Mouse (Mus musculus): Measurements from ENCODE around the gene Sipa1l2. TPM values are rescaled to one million over a fixed set of nuclear protein-coding genes. Genes with fewer than 3 reads are reported as not detected.
A peak's percentile ranks its signal among the peaks of the same experiment; 100 is the strongest.

Gene Sipa1l2
- total and polyA plus RNA-seq, 2 experiments from 2014 or later = 11.5 to 62.2 TPM

DNA sequence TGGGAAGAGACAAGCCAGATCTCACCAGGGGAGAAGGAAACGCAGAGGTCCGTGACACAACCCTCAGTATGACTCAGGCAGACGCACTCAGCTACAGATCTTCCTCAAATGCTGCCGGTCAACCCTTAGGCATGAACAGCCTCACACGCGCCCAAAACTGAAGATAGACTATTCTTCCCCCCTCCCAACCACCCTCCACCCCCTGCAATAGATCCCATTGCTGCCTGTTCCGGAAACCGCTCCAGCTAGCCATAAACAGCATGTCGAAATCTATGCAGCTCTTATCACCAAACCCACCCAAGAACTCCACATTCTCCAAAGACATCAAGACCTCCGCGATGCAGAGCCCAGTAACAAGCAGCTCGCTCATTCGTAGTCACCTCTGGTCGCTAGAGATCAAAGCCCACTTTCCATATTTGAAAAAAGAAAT is 1.2 kb downstream of the Sipa1l2 start:
- H3K27me3 ChIP-seq (ENCODE audit: insufficient read depth, low read length) = no peaks in the 10 kb centered on the region
- peak overlapping the region; percentile 85 for H3K4me3 ChIP-seq (ENCODE audit: low read length)
- H3K4me1 ChIP-seq (ENCODE audit: insufficient read depth, low read length) = peaks cover 9% of the 10 kb centered on the region; the same call in 1 of the 2 replicates
- no peak overlapping the region for H3K27ac ChIP-seq
- ATAC-seq (no peak), DNase-seq (ENCODE audit: low spot score) (peak; percentile 41)
- peak overlapping the region; percentile 84 for H3K9ac ChIP-seq (replicated peaks; ENCODE audit: low read length)
- TF ChIP-seq CTCF (IDR thresholded peaks at IDR 0.05; ENCODE audit: low read depth) = no peak
- peak overlapping the region; percentile 87 for H3K4me2 ChIP-seq (ENCODE audit: low read depth, low read length)
- H3K36me3 ChIP-seq (ENCODE audit: insufficient read depth, low read length) = no peaks in the 10 kb centered on the region
- no peaks in the 10 kb centered on the region for H3K9me3 ChIP-seq (ENCODE audit: low read length)
- 1% methylated on average over 14 of the region's 14 CpGs for WGBS

DNA sequence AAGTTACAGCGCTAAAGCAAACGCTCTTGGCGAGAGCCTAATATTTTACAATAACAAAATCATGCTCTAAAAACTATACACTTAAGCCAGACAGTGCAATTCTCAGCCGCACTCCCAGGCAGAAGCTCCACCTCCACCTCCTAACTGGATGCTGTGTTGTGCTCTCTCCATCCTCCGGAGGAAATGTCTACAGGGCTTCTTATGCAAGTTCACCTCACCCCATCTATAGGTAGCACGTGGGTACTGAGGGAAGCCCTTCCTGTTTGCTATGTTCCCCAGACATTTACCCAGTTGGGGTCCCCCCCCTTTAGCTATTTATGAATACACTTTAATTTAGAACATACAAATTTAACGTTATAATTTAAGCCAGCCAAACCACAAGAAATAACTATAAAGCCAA is 2.0 kb downstream of the Sipa1l2 start:
- Histone ChIP-seq H3K9ac (replicated peaks; ENCODE audit: low read length) (0 out of 2 replicates have a peak overlapping the region, but pooled peaks have one; percentile 84), H3K4me3 (ENCODE audit: low read length) (peak overlapping the region; percentile 85), H3K36me3 (ENCODE audit: insufficient read depth, low read length) (no peaks in the 10 kb centered on the region), H3K9me3 (ENCODE audit: low read length) (no peaks in the 10 kb centered on the region), H3K27me3 (ENCODE audit: insufficient read depth, low read length) (no peaks in the 10 kb centered on the region), H3K4me2 (ENCODE audit: low read depth, low read length) (peak overlapping the region; percentile 87), H3K4me1 (ENCODE audit: insufficient read depth, low read length) (peaks cover 9% of the 10 kb centered on the region; the same call in 1 of the 2 replicates), H3K27ac (no peak overlapping the region)
- WGBS = 36% methylated on average over 7 of the region's 7 CpGs
- DNase-seq (ENCODE audit: low spot score) (peak; percentile 52), ATAC-seq (no peak)
- peak; percentile 54 for TF ChIP-seq CTCF (IDR thresholded peaks at IDR 0.05; ENCODE audit: low read depth)

DNA sequence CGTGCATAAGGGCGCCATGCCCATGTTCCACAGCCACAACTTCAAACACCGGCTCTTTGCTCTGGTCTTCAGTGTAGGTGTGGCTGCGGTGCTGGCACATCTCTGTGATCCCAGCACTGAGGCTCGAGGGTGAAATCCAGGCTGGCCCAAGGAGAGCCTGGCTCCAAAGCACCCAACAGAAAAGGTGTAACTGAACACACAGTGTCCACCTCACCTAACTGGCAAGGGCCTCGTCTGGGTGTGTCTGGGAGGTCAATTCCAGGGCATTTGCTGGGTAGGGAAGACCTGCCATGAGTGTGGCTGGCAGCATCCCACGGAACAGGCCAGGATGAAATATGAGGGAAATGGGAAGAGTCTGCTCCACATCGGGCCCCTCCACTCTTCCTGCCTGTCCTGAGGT is 6.7 kb downstream of the Sipa1l2 start:
- Histone ChIP-seq H3K4me2 (ENCODE audit: low read depth, low read length) (no peak overlapping the region), H3K9ac (replicated peaks; ENCODE audit: low read length) (no peak overlapping the region), H3K9me3 (ENCODE audit: low read length) (no peaks in the 10 kb centered on the region), H3K4me3 (ENCODE audit: low read length) (no peak overlapping the region), H3K4me1 (ENCODE audit: insufficient read depth, low read length) (peaks cover 33% of the 10 kb centered on the region), H3K36me3 (ENCODE audit: insufficient read depth, low read length) (no peaks in the 10 kb centered on the region), H3K27me3 (ENCODE audit: insufficient read depth, low read length) (no peaks in the 10 kb centered on the region), H3K27ac (no peak overlapping the region)
- WGBS = 79% methylated on average over 8 of the region's 8 CpGs
- DNase-seq (ENCODE audit: low spot score) = no peak
- no peak for TF ChIP-seq CTCF (IDR thresholded peaks at IDR 0.05; ENCODE audit: low read depth)
- no peak for ATAC-seq

DNA sequence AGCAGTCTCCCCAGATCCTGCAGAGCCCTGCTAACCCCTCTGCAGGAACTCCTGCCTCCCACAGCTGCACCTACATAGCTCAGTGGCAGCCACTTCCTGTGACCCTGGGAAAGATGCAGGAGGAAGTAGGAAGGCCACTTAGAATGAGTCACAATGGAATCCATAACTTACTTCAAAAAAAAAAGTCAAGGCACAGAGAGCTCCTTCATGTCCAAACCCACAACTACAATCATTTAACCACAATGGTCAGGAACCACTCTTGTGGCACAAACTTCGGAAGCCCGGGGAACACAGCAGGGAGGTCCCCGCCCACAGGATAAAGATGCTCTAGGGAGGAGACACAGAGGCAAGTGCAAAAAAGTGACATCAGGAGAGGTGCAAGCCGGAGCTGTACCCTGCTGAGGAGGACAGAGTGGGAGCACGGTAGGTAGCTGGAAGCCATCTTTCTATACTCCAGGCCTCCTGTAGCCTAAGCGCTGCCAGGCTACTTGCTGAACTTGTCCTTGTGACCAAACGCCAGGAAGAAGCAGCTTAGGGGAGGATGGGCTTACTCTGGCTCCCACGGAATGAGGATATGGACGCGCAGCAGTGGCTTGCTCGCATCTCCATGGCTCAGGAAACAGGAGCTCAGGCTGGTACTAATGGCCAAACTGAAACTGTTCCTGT is 8.7 kb downstream of the Sipa1l2 start:
- H3K27me3 ChIP-seq (ENCODE audit: insufficient read depth, low read length) = no peaks in the 10 kb centered on the region
- no peak for TF ChIP-seq CTCF (IDR thresholded peaks at IDR 0.05; ENCODE audit: low read depth)
- no peaks in the 10 kb centered on the region for H3K36me3 ChIP-seq (ENCODE audit: insufficient read depth, low read length)
- H3K9ac ChIP-seq (replicated peaks; ENCODE audit: low read length) = no peak overlapping the region
- no peak for ATAC-seq
- H3K9me3 ChIP-seq (ENCODE audit: low read length) = no peaks in the 10 kb centered on the region
- DNase-seq (ENCODE audit: low spot score) = no peak
- H3K4me2 ChIP-seq (ENCODE audit: low read depth, low read length) = no peak overlapping the region
- 54% methylated on average over 11 of the region's 11 CpGs for WGBS
- peaks cover 37% of the 10 kb centered on the region for H3K4me1 ChIP-seq (ENCODE audit: insufficient read depth, low read length)
- H3K27ac ChIP-seq = no peak overlapping the region
- no peak overlapping the region for H3K4me3 ChIP-seq (ENCODE audit: low read length)

DNA sequence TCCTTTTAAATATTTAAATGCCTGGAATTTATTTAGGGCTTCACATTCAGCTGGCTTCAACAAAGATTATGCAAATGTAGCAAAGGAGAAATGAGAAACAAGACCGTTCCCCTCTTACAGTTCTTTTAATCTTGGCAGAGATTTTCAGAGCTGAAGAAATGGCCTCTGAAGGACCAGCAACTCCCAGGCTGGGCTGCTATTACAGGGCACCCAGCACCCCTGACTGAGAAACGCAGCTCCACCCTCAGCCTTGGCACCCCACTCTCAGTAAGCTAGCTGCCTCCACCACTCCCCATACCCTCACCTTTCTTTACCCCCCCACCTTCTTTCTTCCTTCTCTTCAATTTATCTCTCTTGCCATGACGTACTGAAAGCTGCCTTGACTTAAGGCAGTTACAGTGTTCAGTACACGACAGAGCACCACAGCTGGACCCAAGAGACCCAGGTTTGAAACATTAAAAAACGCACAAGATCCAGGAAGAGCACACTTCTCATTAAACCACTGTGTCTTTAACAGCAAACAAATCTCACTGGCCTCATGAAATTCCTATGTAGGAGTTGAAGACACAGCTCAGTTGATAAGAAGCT is 10.4 kb downstream of the Sipa1l2 start:
- no peaks in the 10 kb centered on the region for H3K27me3 ChIP-seq (ENCODE audit: insufficient read depth, low read length)
- H3K4me2 ChIP-seq (ENCODE audit: low read depth, low read length) = peak overlapping the region; percentile 49
- peak overlapping the region; percentile 37; the same call in 1 of the 2 replicates for H3K9ac ChIP-seq (replicated peaks; ENCODE audit: low read length)
- WGBS = 20% methylated on average over 5 of the region's 5 CpGs
- no peak overlapping the region for H3K4me3 ChIP-seq (ENCODE audit: low read length)
- no peaks in the 10 kb centered on the region for H3K9me3 ChIP-seq (ENCODE audit: low read length)
- peaks cover 37% of the 10 kb centered on the region for H3K4me1 ChIP-seq (ENCODE audit: insufficient read depth, low read length)
- peak overlapping the region; percentile 51 for H3K27ac ChIP-seq
- no peak for DNase-seq (ENCODE audit: low spot score)
- H3K36me3 ChIP-seq (ENCODE audit: insufficient read depth, low read length) = no peaks in the 10 kb centered on the region
- no peak for TF ChIP-seq CTCF (IDR thresholded peaks at IDR 0.05; ENCODE audit: low read depth)
- ATAC-seq = no peak

DNA sequence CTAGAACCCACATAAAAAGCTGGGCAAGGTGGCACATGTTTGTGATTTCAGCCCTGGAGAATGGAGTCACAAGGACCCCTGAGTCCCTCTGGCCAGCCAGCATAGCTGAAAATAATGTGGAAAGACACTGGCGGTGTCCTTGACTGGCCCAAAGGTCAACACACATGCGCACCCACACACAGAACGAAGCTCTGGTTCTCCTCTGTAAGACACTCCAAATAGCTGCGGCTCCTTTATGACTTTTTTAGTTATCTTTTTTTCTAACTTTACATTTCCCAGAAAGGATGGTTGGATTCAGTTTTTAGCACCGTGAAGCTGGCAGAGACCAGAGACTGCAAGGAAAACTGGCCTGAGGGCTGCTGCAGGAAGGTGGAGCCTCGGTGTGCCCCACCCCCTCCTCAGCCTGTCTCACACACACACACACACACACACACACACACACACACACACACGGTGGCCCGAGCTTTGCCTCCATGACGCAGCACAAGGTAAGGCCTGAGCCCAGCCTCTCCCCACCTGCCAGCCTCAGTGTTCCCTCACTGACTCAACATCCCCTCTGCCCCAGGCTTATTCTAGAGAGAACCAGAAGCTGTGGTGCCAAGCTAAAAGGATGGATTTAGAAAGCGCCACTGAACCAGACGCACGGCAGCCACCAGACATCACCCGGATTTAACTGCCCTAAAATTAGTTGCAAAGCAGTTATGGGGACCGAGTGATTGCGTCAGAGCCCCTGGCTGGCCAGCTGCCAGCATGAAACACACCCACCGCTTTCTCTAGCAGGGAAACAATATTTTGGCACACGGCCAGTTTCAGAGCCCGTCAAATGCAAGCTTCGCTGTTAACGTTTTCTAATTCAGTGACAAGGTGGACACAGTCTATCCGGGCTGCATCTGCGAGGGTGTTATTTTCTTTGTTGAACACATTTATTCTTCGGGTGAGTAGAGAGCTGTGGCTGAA is 11.2 kb downstream of the Sipa1l2 start:
- Histone ChIP-seq H3K9ac (replicated peaks; ENCODE audit: low read length) (peak overlapping the region; percentile 37; the same call in 1 of the 2 replicates), H3K36me3 (ENCODE audit: insufficient read depth, low read length) (no peaks in the 10 kb centered on the region), H3K27ac (peak overlapping the region; percentile 51), H3K27me3 (ENCODE audit: insufficient read depth, low read length) (no peaks in the 10 kb centered on the region), H3K4me3 (ENCODE audit: low read length) (peak overlapping the region; percentile 12; the same call in 1 of the 2 replicates), H3K4me1 (ENCODE audit: insufficient read depth, low read length) (peaks cover 37% of the 10 kb centered on the region), H3K4me2 (ENCODE audit: low read depth, low read length) (peak overlapping the region; percentile 49), H3K9me3 (ENCODE audit: low read length) (no peaks in the 10 kb centered on the region)
- DNase-seq (ENCODE audit: low spot score) = peak; percentile 89
- ATAC-seq = peak; percentile 54
- TF ChIP-seq CTCF (IDR thresholded peaks at IDR 0.05; ENCODE audit: low read depth) = no peak
- 19% methylated on average over 23 of the region's 23 CpGs for WGBS

All from hindbrain, postnatal 0 days (tissue).